Mouse (Mus musculus): Measurements from ENCODE around the gene Fgg. TPM values are rescaled to one million over a fixed set of nuclear protein-coding genes. Genes with fewer than 3 reads are reported as not detected.

The Fgg gene
- total RNA-seq, 1 experiment from 2014 or later = not detected

Other genes starting within 250 kb of the Fgg start
- not detected in 2 replicates for gene Rbm46, start 131.2 kb upstream of the Fgg start, total RNA-seq (2017)
- not detected in 2 replicates for gene Lrat, start 103.8 kb upstream of the Fgg start, total RNA-seq (2017)
- gene Fga, start 18.4 kb downstream of the Fgg start, total RNA-seq (2017) = not detected in 2 replicates
- not detected in 2 replicates for gene Fgb, start 42.1 kb downstream of the Fgg start, total RNA-seq (2017)
- gene Plrg1, start 47.8 kb downstream of the Fgg start, total RNA-seq (2017) = 54.5 and 62.4 TPM in 2 replicates
- not detected in 2 replicates for gene Dchs2, start 120.2 kb downstream of the Fgg start, total RNA-seq (2017)

Measured in neutrophil, adult 5-6 weeks (primary cell).